Mouse (Mus musculus): ENCODE measurements at regions not wholly inside any gene's neighbourhood (a gene's known extent, or its start where the extent isn't known, plus 50 kb on each side); places are given as distances from the start of the nearest gene placed in this dataset.

- Histone ChIP-seq H3K4me3 (replicated peaks; ENCODE audit: low read length) (no peak overlapping the region), H3K36me3 (ENCODE audit: insufficient read depth, low read length) (no peaks in the 10 kb centered on the region), H3K4me1 (replicated peaks; ENCODE audit: low read depth, low read length) (no peaks in the 10 kb centered on the region), H3K9me3 (ENCODE audit: low read length) (no peaks in the 10 kb centered on the region), H3K27me3 (ENCODE audit: insufficient read depth, low read length) (no peaks in the 10 kb centered on the region)
- no peak for TF ChIP-seq CTCF (conservative IDR thresholded peaks at IDR 0.05; ENCODE audit: low read length)
- no peak for TF ChIP-seq NANOG (IDR thresholded peaks at IDR 0.05; ENCODE audit: borderline replicate concordance, low read length)
- no peak for TF ChIP-seq POU5F1 (IDR thresholded peaks at IDR 0.05; ENCODE audit: borderline replicate concordance, low read length)
Measured at GRCm38 (mm10) chrX:12813083-12813660, 51.3 kb upstream of the Med14 start.

Data from E14TG2a.4 (cell line).